Mouse (Mus musculus) spleen, embryonic (tissue): Measurements from ENCODE around the gene Kctd10.

Experiments
- CTCF ChIA-PET: fragments of 350-600 bp; sonication (Branson Sonifier 250); formaldehyde crosslinking; loops from one replicate; lab custom pipeline; 2022; lab: Charles Lee

Kctd10 gene

DNA sequence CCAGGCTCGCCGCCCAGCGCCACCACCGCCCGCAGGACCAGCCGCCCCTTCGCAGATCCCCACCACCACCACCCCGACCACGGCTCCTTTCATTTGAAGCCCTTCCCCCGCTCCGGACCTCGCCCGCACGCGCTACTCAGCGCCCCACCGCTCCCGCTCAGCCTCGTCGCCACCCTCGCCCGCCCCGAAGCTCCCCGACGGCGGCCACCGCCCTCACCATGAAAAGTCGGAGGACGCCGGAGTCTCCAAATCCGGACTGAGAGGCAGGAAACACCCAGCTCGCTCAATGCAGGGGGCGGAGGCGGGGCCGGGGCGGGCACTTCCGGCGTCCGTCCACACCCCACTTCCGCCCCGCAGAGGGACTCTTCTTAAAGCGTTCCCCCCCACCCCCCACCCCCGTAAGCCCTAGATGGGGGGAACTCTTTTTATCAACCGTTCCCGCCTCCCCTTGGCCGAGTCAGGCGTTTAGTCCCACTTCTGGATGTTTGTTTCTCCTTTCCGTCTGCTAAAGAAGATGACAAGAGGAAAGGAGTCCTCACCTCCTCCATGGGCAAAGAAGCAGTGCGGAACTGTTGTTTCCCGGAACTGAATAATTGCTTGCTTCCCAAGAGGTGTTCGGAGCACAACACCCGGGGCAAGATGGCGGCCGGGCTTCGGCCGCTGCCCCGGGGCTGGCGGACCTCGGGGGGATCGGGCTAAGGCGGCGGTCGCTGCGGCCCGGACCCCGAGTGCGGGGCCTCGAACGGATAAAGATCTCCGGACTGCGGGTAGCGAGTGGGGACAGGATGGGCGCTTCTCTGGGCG lies at the start of gene Kctd10, which contains the start of gene Ube3b:
Gene Kctd10 (minus strand): TSS at position 300 of the 804 bp plus-strand sequence.
Gene Ube3b (plus strand): TSS at position 399 of the 804 bp plus-strand sequence.
- CTCF ChIA-PET: interaction anchor here (0.6 kb wide), 2 partner anchors 106 to 1158 kb away, joined by 4 to 7 read pairs; no protein-coding TSS in a partner anchor

DNA sequence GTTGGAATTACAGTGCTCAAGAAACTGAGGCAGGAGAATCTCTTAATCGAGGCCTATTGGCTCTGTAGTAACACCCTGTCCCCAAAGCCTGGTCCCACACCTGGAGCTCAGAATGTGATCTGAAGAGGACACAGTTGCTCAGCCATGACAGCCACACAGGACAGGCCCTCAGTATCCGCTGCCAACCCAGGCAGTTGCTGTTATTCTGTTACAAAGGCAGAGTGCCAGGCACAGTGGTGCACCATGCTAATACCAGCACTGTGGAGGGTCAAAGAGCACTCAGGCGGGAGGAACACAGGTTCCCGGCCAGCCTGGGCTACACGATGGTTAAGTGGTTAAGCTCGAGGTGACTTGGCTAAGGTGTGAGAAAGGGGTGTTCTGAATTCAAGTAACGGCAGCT lies 49.5 kb upstream of the Kctd10 start:
- CTCF ChIA-PET: no interaction called here

- CTCF ChIA-PET: no interaction called here
These were observed 48.3 kb upstream of the Kctd10 start for GRCm38 (mm10) chr5:114428621-114429020.

DNA sequence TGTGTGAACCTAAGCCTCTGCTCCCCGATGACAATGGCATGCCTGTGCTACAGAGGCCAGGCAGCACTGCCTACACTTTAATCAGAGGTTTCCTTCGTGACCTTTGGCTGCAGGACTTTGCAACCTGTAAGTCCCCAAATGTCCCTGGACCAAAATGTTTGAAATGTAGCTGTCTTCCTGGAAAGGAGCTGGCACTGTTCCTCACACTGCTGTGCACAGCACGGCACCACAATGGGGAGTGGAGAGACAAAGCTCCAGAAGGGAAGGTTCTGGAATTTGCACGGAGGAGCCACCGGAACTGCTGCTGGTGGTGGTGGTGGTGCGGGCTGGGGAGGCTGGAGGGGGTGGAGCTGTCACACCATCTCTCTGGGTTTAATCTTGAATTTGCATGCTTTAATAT lies 46.4 kb upstream of the Kctd10 start:
- CTCF ChIA-PET: no interaction called here

DNA sequence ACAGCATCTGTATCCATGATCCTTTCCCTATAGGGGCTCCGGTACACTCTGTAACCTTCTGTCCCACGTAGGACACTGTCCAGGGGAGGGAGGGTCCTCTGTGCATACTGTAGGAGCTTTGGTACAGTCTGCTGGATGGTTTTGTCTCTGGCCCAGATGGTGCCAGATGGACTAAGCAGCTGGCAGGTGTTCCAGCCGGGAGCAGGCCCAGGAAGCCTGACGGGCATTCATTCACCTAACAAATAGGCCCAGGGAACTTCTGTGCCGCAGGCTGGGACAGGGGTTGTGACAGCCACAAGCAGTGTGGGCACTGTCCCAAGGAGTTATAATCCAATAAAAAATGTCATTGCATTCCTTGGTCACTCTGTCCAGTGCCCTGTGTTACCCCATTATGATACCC lies 43.7 kb upstream of the Kctd10 start:
- CTCF ChIA-PET: no interaction called here

- CTCF ChIA-PET: no interaction called here
These were observed 42.3 kb upstream of the Kctd10 start for GRCm38 (mm10) chr5:114422591-114422990.

DNA sequence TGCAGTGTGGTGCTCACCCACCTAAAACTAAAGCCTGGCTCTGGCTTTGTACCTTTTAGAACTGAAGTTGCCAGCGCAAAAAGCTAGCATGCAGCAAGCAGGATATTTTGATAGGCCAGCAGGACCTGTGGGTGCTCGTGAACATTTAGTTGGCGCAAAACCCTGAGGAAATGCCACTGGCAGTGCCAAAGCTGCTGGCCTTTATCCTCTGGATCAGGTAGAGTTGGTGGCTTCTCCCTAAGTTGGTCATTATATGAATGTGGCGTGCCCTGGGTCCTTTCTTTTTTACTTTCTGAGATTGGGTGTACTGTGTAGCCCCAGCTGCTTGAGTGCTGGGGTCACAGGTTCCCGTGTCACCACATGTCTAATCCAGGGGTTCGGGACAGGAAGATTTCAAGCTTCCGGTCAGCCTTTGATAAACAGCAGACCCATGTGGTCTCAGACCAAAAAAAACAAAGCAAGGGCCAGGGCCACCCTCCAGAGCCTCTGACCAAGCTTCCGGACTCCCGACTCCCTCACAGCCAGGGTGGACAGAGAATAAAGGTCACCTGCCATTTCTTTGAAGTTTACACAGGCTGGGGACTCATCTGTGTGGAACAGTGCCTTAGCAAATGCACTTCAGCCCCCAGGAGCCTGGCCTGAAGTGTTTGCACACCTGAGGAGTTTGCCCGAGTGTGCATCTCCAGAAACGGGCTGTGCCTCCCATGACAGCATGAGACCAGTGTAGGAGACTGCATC lies 41.4 kb upstream of the Kctd10 start:
- CTCF ChIA-PET: no interaction called here

DNA sequence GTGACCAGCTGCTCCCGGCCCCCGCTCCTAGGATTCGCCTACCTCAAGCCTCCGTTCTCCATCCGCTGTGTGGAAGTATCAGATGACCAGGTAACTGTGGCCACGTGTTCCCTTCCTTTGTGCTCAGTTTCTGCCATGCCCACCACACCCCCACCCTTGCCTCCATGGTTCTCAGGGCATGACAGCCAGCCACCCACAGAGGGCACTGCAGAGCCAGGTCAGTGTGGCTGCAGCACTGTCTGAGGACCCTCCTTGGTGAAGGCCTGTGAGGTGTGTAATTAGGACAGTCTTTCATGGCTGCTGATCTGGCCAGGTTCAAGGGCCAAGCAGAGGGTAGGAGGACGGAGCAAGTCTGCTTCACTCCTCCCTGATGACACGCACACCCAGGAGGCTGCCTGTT lies 38.2 kb upstream of the Kctd10 start:
- CTCF ChIA-PET: interaction anchor here (0.7 kb wide), 1 partner anchor 1215 kb away, joined by 4 read pairs; no protein-coding TSS in a partner anchor

DNA sequence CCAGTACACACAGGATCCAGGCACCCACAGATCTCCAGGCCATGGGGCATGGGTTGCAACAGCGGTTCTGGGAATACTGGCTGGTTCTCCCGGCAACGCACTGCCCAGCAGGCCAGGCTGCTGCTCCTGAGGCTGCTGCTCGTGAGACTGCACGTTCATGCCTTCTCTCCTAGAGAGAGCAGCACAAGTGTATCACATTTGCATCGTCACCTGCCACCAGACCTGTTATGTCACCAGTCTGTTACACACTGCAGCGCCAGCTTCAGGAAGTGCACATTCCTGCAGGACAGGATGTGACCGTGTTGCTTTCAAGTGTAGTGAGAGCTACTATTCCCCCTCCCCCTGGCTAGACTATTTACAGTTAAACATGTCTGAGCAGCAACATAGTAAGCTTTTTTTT lies 36.5 kb upstream of the Kctd10 start:
- CTCF ChIA-PET: no interaction called here

- CTCF ChIA-PET: no interaction called here
These were observed 35.3 kb upstream of the Kctd10 start for GRCm38 (mm10) chr5:114415606-114416005.

- CTCF ChIA-PET: no interaction called here
These were observed 32.9 kb upstream of the Kctd10 start for GRCm38 (mm10) chr5:114413067-114413735.

GRCm38 (mm10) chr5:114412361-114412998 lies 32.2 kb upstream of the Kctd10 start:
- CTCF ChIA-PET: no interaction called here

DNA sequence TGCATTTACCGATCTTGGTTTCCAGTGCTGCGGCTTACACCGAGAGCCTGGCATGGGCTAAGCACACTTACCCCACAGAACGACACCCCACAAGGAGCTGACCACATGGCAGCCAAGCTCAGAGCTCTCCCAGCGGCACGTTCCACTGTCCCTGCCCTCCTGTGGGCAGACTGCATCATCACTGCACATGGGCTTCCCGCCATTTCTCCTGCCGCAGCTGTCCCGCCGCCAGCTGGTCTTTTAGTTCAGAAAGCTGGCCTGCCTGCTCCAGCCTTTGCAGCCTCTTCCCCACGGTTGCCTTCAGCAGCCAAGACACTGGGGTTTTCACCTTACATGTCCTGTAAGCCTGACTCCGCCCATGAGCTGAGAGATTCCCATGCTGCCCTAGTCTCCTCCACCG lies 30.1 kb upstream of the Kctd10 start:
- CTCF ChIA-PET: no interaction called here

DNA sequence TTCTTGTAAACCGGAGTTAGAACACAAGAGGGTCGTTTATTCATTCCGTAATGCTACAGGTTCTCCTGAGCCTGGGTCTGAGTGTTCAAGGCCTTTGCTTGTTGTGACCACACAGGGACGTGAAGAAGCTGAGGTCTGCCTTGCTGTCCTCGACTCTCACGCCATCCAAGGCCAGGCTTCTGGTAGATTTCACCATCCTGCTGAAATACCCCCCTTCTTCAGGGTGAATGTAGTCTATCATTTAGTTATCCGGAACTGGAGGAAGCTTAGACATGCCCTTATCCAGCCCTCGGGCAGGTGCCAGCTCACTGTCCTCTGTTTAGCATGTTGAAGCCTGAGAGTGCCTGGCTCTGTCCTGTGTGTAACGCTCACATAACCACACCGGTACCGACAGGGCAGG lies 28.5 kb upstream of the Kctd10 start:
- CTCF ChIA-PET: no interaction called here

GRCm38 (mm10) chr5:114407810-114408209 lies 27.5 kb upstream of the Kctd10 start:
- CTCF ChIA-PET: no interaction called here

GRCm38 (mm10) chr5:114407269-114407668 lies 27.0 kb upstream of the Kctd10 start:
- CTCF ChIA-PET: no interaction called here

GRCm38 (mm10) chr5:114406592-114406991 lies 26.3 kb upstream of the Kctd10 start:
- CTCF ChIA-PET: no interaction called here

DNA sequence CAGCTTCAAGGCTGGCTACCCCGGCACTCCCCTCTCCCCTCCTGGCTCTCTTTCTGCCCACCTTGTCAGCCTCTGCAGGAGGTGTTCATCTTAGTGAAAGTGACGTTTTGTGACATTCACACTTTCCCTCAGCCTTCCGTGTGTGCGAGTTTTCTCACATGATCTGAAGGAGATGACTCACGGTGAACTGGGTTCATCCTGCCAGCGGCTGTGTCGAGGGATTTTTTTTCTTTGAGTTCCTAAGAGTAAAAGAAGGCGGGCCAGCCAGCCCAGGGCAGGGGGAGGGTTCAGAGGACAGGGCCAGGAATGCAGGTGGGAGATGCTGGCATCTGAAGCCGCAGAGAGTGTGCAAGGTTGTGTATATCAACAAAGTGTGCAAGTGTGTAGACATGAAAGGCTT lies 12.9 kb upstream of the Kctd10 start:
- CTCF ChIA-PET: interaction anchor here (0.5 kb wide), 1 partner anchor 69 kb away, joined by 3 read pairs; no protein-coding TSS in a partner anchor

GRCm38 (mm10) chr5:114384448-114384847 lies 4.1 kb upstream of the Kctd10 start:
- CTCF ChIA-PET: no interaction called here

- CTCF ChIA-PET: no interaction called here
These were observed 3.0 kb upstream of the Kctd10 start for GRCm38 (mm10) chr5:114383184-114383904.

GRCm38 (mm10) chr5:114381013-114381351 lies 674 bp upstream of the Kctd10 start:
- CTCF ChIA-PET: interaction anchor here (0.7 kb wide), 1 partner anchor 69 kb away, joined by 3 read pairs; no protein-coding TSS in a partner anchor
